Mouse (Mus musculus) embryo, embryonic 10 days (tissue): ENCODE measurements around the gene Fam20c.

Experiments
- DNase-seq: peaks from one replicate; pipeline ENCODE4 v3.0.0-alpha.2; 2015; ENCODE audit warnings: low spot score

The Fam20c gene

DNA sequence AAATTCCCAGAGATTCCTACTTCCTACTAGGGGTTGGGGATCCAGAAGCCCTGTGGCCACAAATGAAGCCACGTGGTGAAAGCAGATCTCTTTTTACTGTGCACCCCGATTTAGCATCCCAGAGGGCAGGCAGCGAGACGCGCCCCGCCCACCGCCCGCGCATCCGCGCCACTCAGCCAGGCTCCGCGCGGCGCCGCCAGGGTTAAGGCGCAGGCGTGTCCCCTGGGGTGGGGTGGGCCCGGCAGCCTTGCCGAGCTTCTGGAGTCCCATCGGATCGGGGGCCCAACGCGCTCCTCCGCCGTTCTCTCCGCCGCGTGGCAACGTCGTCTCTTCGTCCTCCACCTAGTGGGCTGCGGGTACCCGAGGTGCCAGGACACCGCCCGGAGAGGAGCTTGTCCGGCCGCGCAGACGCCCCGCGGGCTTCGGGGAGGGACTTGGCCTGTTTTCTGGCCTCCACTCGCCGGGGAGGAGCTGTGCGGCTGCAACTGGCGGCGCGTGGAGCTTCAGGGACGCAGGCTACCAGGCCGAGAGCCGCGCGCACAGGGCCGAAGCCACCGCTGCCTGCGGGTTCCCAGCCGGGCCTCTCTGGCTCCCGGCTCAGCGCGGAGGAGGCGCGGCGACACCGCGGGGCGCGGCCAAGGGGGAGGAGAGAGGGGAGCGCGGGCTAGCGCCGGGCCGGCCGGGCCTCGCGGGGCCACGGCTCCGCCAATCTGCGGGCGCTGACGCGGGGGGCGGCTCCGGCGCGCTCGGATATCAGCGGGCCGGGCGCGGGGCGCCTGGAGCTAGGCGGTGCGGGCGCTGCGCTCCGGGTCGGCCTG is at the start of gene Fam20c:
Gene Fam20c, plus strand, starts transcription at position 212 of the 818 bp plus-strand sequence.
- DNase-seq, result peak; percentile 74

DNA sequence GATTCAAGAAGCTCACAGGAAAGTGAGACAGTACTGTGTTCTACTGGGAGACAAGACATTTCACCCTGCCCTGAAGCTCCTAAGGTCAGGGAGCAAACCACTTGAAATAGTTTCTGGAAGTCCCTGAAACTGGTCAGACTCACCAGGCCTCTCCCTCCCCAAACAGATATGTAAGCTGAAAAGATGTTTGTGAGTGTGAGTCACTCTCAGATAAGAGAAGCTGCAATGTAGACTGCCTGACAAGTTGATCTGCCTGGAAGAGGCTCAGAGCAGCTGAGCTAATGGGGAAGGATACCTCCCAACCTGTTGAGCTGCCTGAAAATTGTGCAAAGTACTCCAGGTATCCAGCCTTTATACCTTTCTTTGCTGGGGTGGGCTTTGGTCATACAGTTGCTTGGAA is 46.9 kb upstream of the Fam20c start:
- DNase-seq, result no peak

DNA sequence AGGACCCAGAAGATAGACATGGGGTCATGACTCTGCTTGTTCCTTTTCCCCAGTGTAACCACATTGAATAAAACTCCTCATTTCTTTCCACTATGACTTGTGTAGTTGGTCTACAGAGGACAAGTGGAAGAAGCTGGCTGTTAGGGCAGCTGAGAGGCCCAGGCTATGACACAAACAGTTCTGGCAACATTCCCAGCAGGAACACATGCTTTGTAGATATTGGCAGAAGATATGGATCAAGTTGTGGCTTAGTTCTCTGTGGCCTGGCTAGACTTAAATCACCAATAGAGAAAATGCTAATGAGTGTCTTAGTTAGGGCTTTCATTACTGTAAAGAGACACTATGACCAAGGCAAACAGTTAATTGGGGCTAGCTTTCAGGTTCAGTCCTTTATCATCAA is 45.7 kb upstream of the Fam20c start:
- DNase-seq, result no peak

DNA sequence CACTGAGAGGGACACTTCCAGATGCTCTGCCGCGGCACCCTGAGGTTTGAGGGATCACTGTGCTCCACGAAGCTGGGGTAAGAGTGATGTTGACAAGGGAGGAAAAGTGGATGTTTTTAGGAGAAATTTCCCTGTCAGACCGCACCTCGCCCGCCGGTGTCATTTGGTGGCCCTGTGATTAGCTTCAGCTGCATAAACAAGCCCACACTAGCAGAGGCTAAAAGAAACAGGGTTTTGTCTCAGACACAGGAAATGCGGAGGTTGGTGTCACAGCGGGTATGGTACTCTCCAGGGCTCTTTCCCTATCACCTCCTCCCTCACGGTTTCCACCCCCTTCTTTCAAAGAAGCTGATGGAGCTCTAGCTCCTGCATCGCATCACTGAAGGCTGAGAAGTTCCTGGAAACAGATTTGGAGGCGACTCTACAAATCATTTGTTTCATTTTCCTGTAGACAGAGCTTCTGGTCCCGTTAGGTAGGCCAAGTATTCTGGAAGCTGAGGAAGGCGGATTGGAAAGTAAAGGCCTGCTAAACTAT is 38.7 kb upstream of the Fam20c start:
- peak; percentile 55 for DNase-seq

DNA sequence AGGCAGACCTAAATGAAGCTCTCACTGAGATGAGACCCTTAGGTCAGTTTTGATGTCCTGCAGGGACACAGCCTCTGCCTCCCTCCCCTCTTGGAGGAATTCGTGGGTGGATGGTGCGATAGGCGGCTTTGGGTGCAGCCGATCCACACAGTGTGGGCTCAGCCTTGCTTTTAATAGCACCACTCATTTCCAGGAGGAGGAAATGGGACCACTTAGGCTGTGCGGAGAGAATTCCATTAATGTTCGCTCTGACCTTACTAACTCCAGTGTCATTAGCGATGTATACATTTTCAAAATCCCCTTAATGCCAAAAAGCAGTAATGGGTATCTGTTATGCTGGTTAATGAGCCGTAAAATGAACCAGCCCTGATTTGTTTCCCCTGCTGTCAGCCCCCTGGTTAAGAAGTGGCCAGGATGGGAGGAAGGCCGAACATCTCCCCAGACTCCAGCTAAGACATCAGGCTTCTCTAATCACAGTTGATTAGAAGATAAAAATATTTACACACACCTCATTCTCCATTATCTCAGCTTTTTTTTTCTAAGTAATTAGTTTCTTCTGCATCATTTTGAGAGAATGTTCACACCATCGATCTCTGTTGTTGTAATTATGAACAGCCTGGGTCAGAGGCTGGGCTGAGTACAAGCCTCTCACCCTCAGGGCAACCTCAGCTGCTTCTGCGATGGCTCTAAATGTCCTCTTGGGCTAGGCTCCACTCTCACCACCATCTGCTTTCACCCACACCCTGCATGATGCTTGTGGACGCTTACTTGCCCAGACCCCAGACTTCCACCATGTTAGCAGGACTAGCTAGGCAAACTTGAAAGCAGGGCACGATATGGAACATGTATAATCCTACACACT is 33.8 kb upstream of the Fam20c start:
- peak; percentile 18 for DNase-seq

DNA sequence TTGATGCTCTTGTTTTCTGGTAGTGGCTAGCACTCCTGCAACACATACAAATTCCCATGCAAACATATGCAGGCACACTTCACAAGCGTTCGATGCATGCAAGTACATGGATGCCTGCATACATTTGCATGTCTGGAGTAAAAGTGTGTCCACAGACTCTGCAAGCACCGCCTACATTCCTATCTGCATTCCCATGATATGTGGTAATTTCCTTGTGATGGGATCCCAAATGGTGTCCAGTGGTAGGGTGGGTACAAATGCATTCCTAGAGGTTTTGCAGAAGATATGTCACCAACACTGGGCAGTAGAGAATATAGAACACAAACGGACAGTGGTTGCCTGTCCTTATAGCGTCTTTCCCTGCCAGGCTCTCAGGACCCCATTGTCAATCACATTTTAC is 29.9 kb upstream of the Fam20c start:
- DNase-seq, result no peak

DNA sequence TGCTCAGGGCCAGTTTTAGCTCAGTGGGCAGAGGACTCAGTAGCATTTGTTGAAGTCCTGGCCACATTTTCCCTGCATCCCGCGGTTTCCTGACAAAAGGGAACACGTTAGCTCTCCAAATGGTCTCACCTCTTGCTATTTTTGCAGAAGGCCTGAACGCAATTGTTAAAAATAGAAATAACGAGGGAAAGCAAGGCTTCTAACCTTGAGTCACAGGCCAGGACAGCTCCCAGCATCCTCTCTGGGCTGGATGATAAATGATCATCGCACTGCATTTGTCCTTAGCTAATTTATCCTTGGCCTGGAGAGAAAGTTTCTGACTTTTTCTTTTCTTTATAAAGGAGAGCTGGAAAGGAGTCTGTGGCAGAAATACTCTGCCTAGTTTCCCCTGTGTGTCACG is 29.2 kb upstream of the Fam20c start:
- no peak for DNase-seq

DNA sequence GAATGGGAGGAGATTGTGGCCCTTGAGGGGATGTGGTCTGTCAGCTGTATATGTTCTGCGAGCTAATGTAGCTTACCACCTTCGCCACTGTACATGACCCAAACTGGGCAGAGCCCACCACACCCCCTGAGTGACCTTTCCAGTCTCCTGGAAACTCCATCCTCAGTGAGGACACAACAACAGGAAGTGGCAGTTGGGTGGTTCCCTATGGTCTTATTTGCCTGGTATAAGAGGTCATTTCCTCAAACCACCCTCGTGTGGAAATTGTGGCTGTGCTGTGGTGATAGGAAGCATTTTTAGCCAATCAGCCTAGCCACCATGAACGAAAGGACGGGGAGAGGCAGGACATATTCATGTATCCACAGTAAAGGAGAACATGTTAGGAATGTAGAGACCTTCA is 23.5 kb upstream of the Fam20c start:
- DNase-seq, result no peak

DNA sequence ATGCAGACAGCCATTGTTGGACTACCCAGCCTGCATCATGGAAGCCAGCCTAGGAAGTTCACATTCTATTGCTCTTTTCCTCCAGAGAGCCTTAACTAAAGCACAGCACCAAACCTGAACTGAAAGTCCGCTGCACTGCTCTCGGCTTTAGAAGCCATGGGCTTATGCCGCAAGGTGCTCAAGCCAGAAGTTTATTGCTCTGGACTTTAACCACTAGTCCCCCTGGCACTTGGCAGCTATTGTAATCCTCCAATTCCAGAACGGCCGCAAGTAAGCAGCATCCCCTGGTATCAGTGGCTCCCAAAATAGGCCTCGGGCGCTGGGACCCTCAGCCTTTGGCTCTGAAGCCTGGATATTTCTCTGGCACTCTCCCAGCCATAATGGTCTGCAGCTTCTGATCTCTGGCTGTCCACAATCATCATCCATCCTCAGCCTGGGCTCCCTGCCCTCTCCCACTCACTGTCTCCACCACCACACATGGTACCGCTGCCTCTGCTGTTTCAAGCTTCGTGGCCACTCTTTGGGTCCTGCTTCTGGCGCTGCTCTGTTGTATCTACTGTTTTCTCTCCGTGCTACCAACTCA is 20.9 kb upstream of the Fam20c start:
- no peak for DNase-seq

DNA sequence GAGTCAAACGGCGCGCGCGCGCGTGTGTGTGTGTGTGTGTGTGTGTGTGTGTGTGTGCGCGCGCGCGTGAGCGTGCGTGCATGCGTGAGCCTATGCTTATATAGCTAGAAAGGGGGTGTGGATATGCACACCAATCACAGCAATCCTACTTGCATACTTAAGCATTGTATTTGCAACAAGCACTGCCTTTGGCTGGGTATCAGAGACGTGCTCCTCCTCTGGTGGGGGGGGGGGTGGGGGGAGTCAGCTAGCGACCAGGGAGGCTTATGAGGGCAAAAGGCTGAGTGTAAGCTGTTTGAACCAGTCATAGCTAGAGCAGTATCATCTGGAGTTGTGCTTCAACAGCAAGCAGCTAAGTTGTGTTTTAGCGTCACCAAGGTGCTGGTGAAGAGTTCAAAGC is 20.3 kb upstream of the Fam20c start:
- DNase-seq, result no peak

DNA sequence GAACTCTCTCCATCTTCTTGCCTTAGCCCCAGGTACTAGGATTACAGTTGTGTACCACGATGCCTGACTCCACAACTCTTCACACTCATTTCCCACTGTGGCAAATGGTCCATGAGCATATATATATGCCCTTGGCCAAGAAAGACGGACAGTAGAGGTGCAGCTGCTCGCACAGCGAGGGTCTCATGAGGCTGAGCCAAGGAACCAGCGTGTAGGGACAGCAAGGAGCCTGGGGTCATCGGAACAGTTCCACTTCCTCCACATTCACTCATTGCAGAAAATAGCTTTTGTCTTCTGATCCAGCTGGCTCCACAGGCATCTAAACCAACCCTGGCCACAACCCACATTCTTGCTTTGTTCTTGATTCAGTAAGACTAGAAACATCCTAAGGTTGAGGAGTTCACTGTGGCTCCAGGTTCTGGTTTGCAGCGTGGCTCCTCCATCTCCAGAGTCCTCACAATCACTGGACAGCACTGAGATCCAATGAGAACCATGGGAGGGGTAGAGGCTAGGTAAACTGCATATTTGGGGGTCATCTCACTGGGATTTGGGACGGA is 19.0 kb upstream of the Fam20c start:
- DNase-seq, result no peak

DNA sequence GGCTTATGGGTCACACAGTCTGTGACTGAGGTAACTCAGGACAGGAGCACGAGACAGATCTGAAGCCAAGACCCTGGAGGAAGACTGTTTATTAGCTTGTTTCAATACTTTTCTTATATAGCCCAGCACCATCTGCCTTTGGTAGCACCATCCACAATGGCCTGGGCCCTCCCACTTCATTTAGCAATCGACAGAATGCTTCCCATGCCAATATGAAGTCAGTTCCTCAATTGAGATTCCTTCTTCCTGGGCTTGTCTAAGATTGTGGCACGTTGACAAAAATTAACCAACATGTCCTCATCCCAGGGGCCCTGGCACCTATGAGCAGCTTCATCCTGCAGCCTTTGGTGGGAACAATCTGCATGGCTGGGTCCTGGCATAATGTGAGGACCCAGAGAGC is 14.2 kb upstream of the Fam20c start:
- DNase-seq, result no peak

DNA sequence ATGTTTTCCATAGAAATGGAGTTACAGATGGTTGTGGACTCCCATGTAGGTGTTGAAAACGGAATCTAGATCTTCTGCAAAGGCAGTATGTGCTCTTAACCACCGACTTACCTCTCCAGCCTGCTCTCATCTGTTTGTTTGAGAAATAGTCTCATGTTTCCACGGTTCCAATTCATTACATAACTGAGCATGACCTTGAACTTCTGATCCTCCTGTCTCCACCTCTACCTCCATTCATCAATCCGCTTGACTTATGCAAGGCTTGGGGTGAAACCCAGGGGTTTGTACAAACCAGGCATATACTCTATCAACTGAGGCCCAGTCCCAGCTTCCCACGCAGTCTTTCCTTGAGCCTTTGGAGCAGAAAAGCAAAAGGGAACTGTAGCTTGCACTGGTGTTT is 12.8 kb upstream of the Fam20c start:
- no peak for DNase-seq

DNA sequence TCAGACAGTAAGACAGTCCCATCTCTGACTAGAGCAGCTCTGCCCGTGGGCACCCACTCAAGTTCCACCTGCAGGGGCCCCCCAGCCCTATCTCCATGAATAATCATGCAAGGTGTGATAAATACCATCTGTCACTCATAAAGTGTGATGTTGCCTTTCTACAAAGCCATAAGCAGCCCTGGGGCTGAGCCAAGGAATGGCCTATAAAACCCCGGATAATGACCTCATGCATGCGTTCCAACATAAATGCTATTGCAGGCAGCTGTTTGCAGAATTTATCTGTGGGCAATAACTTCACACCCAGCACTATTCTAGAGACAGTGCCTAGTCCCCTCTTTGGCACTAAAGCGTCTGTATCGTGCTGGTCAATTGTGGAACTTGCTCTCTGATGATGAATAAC is 12.0 kb upstream of the Fam20c start:
- no peak for DNase-seq

DNA sequence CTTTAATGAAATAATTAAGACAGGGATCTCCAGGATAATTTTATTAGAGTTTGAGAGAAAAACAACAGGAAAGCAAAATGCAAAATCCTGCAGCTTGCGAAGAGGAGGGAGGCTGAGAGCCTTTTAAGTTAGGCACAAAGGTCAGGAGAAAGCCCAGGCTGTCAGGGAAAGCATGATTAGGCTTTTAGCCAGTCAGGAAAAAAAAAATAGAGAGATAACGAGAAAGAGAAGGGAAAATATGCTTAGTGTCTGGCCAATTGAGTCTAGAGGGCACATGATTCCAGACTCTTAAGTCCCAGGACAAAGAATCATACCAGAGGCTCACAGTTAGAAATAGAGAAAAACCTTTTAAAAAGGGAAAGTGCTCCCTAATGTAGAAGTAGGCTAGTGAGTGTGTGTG is 10.7 kb upstream of the Fam20c start:
- DNase-seq, result no peak

DNA sequence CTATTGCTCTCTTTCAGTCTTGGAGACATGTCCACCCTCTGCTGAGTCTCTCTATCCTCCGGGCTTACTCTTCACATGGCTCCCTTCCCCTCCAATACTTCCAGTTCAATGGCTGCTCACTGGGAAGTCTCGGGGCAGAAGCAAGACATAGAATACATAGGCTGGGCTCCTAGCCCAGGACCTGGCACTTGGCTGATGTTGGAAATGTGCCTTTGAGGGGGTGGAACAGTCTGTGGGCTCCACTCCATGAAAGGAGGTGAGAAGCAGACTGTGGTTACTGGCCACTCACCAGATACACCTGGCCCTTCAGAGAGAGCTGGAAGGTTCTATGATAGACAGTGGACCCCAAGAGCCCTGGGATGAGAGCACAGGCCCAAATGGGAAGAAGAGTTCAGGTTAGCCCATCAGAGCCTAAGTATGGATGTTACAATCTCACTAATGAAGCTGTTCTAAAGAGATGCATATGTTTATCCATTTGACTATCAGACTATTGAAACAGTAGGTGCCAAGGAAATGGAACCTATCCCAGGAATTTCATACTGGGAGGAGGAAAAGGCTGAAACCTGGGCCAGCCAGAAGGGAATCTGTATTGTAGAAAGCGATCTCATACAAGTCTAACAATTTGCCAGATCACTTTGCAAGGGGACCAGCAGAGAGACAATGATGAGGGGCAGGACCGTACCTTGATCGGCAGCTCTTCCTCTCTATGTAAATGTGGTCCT is 8.8 kb upstream of the Fam20c start:
- DNase-seq, result no peak

DNA sequence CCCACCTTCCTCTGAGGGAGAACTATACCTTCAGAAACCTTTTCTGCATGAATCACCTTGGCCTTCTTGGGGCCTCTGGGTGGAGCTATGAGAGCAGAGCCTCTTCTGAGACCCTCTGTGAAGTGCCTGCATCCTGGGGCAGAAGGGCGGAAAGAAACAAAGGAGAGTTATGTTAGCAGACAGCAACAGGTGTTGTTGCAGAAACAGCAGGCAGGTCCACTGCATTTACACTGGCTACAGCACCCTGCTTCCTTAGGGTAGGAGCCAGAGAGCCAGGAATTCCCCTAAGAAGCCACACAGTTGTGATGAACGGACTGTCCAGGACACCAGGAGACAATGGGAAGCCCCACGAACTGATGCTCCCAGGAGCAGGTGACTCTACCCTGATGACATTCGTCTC is 1.0 kb upstream of the Fam20c start:
- DNase-seq, result no peak

DNA sequence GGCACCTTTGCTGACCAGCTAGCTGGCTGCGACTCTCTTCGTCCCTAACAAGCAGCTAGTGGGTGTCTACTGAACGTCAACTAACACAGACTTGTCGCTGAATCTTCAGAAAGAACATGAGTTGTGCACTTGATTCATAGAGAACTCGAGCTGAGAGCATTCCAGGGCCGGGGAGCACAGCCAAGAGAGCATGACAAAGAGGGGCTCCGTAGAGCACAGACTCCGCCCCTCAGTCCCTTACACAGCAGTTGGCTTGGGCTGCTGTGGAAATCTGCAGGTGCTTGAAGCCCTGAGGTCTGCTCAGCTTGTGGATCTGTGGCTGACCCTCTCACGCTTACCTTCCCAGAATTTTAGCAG is 390 bp upstream of the Fam20c start:
- DNase-seq, result no peak

DNA sequence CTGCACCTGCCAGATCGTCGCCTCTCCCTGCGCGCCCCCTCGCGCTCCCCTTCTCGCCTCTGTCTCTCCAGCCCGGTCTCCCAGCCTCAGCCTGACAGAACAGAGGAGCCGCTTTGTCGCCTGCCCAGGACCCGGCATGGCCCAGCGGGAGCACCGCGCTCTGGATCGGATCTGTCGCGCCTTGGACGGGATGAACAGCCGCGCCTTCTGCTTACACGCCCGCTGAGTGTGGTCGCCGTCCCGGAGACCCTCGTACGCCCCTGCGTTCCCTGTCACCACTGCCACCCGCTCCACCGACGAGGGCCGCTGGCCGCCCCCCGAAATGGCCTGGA is 773 bp downstream of the Fam20c start:
- no peak for DNase-seq

DNA sequence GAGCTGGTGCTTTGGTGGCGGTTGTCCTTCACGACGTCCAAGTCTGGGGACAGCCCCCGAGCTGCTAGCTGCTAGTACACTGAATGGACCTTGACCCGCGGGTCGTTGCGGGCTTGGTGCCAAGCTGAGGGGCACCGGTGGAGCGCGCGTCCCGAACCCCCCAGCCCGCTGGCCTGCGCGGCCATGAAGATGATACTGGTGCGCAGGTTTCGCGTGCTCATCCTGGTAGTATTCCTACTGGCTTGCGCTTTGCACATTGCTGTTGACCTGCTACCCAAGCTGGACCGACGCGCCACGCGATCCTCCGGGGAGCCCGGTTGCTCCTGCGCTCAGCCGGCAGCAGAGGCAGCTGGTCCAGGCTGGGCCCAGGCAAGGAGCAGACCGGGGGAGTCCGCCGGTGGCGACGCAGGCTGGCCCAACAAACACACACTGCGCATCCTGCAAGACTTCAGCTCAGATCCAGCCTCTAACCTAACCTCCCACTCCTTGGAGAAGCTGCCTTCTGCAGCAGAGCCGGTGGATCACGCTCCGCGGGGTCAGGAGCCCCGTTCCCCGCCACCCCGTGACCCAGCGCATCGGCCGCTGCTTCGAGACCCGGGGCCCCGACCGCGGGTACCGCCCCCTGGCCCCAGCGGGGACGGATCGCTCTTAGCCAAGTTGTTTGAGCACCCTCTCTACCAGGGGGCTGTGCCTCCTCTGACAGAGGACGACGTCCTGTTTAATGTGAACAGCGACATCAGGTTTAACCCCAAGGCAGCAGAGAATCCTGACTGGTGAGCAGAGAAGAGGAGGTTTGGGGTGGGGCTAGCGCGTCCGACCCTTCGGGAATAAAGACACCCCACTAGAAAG is 1.4 kb downstream of the Fam20c start:
- peak; percentile 27 for DNase-seq
